Mouse (Mus musculus) brain, embryonic 18.5 days (tissue): ENCODE measurements around the gene Nod2.
"Not testable (repeated sequence)": the region's sequence is repeated elsewhere in the genome, so short reads cannot be mapped to it uniquely, and the experiment has no call there.

Experiments
- DNase-seq: peaks from one replicate; pipeline ENCODE4 v3.0.0-alpha.2; 2012; ENCODE audit warnings: low read depth, low spot score

Nod2 gene

GRCm38 (mm10) chr8:88631081-88631480, 16.0 kb upstream of the Nod2 start:
- no peak for DNase-seq

GRCm38 (mm10) chr8:88633343-88633765, 13.8 kb upstream of the Nod2 start:
- no peak for DNase-seq

- no peak for DNase-seq
Observed at GRCm38 (mm10) chr8:88635474-88636397, 11.4 kb upstream of the Nod2 start, which contains the start of gene Snx20. Snx20 (minus strand) TSS chr8:88636128.

GRCm38 (mm10) chr8:88637092-88638000, 9.8 kb upstream of the Nod2 start:
- no peak for DNase-seq

GRCm38 (mm10) chr8:88638908-88639307, 8.2 kb upstream of the Nod2 start:
- no peak for DNase-seq

GRCm38 (mm10) chr8:88642734-88643564, 4.2 kb upstream of the Nod2 start:
- DNase-seq, result no peak

- no peak for DNase-seq
Observed at GRCm38 (mm10) chr8:88648322-88648721, 1.2 kb downstream of the Nod2 start.

- DNase-seq, result no peak
Observed at GRCm38 (mm10) chr8:88650016-88650708, 3.0 kb downstream of the Nod2 start.

- DNase-seq, result not testable (repeated sequence)
Observed at GRCm38 (mm10) chr8:88651122-88651521, 4.0 kb downstream of the Nod2 start.

- no peak for DNase-seq
Observed at GRCm38 (mm10) chr8:88655334-88655733, 8.2 kb downstream of the Nod2 start.

- DNase-seq, result no peak
Observed at GRCm38 (mm10) chr8:88659873-88660272, 12.8 kb downstream of the Nod2 start.

- DNase-seq, result no peak
Observed at GRCm38 (mm10) chr8:88662401-88662821, 15.3 kb downstream of the Nod2 start.

GRCm38 (mm10) chr8:88664121-88664520, 17.0 kb downstream of the Nod2 start:
- no peak for DNase-seq

- DNase-seq, result no peak
Observed at GRCm38 (mm10) chr8:88664947-88665346, 17.8 kb downstream of the Nod2 start.

- no peak for DNase-seq
Observed at GRCm38 (mm10) chr8:88666435-88666834, 19.3 kb downstream of the Nod2 start.

GRCm38 (mm10) chr8:88668400-88669086, 21.4 kb downstream of the Nod2 start:
- peak; percentile 64 for DNase-seq

- no peak for DNase-seq
Observed at GRCm38 (mm10) chr8:88670782-88671181, 23.7 kb downstream of the Nod2 start.

GRCm38 (mm10) chr8:88671575-88671974, 24.5 kb downstream of the Nod2 start:
- DNase-seq, result no peak

- no peak for DNase-seq
Observed at GRCm38 (mm10) chr8:88673859-88674258, 26.7 kb downstream of the Nod2 start.
